Mouse (Mus musculus) forebrain, embryonic 16.5 days (tissue): ENCODE results near the gene Pde1a. TPM values are rescaled to one million over a fixed set of nuclear protein-coding genes. Genes with fewer than 3 reads are reported as not detected.

Experiments
- ATAC-seq: fragments of 200-750 bp; cut with Nextera tagmentation; 2 replicates; pipeline ENCODE4 v1.8.0; 2017; ENCODE audit warnings: mild to moderate bottlenecking, moderate library complexity
- H3K27ac ChIP-seq: fragments of 300-500 bp; sonication (generic); 2 replicates; pipeline ENCODE4 v1.5.1; 2014; ENCODE audit warnings: low read length, control low read depth
- H3K27me3 ChIP-seq: fragments of 300-500 bp; sonication (generic); replicated peaks from 2 replicates; pipeline ENCODE4 v1.6.1; 2014; ENCODE audit warnings: low read length; ENCODE audit not compliant: control insufficient read depth, insufficient read depth
- H3K36me3 ChIP-seq: fragments of 300-500 bp; sonication (generic); 2 replicates; pipeline ENCODE4 v1.6.1; 2014; ENCODE audit not compliant: control insufficient read depth, insufficient read depth
- H3K4me1 ChIP-seq: fragments of 300-500 bp; sonication (generic); replicated peaks from 2 replicates; pipeline ENCODE4 v1.6.1; 2014; ENCODE audit warnings: low read length; ENCODE audit not compliant: control insufficient read depth, insufficient read depth
- H3K4me2 ChIP-seq: fragments of 300-500 bp; sonication (generic); 2 replicates; pipeline ENCODE4 v1.6.1; 2014; ENCODE audit warnings: mild to moderate bottlenecking, low read length, control low read depth
- H3K4me3 ChIP-seq: fragments of 300-500 bp; sonication (generic); replicated peaks from 2 replicates; pipeline ENCODE4 v1.5.1; 2014; ENCODE audit warnings: mild to moderate bottlenecking, low read length, control low read depth
- H3K9ac ChIP-seq: fragments of 300-500 bp; sonication (generic); replicated peaks from 2 replicates; pipeline ENCODE4 v1.6.1; 2014; ENCODE audit warnings: low read depth, low read length, control low read depth
- H3K9me3 ChIP-seq: fragments of 300-500 bp; sonication (generic); 2 replicates; pipeline ENCODE4 v1.6.1; 2016; ENCODE audit warnings: low read length; ENCODE audit not compliant: control insufficient read depth
- WGBS: fragments of 180-500 bp; shearing (Covaris S2); extraction: QIAGEN DNeasy Blood & Tissue Kit; methylation state at CpG from one replicate; pipeline ENCODE4 v1.1.7; 2014; 5-methylcytosine and 5-hydroxymethylcytosine counted together
- polyA plus RNA-seq: library from polyadenylated mRNA; unstranded; fragments of >200 nt; fragmentation: Nextera tagmentation; extraction: Ambion mirVana; gene quantifications from 2 replicates; pipeline ENCODE4 v1.2.1, GENCODE M21; 2015

Gene Pde1a
- polyA plus RNA-seq, 1 experiment from 2014 or later: 20.3 TPM

GRCm38 (mm10) chr2:80132677-80133076 is 3.4 kb upstream of the Pde1a start:
- H3K27ac ChIP-seq: no peak overlapping the region
- ATAC-seq: no peak
- no peak overlapping the region for H3K4me2 ChIP-seq
- no peak overlapping the region for H3K4me3 ChIP-seq
- peaks cover 12% of the 10 kb centered on the region for H3K4me1 ChIP-seq
- no peak overlapping the region for H3K9ac ChIP-seq
- H3K36me3 ChIP-seq: no peaks in the 10 kb centered on the region
- H3K9me3 ChIP-seq: no peaks in the 10 kb centered on the region
- H3K27me3 ChIP-seq: no peaks in the 10 kb centered on the region
- WGBS: 87% methylated on average over 3 of the region's 3 CpGs

- 2% methylated on average over 4 of the region's 4 CpGs for WGBS
- Histone ChIP-seq H3K9me3 (no peaks in the 10 kb centered on the region), H3K9ac (no peak overlapping the region), H3K4me1 (peaks cover 19% of the 10 kb centered on the region), H3K27me3 (no peaks in the 10 kb centered on the region), H3K4me3 (peak overlapping the region; percentile 24), H3K4me2 (peak overlapping the region; percentile 39), H3K36me3 (no peaks in the 10 kb centered on the region), H3K27ac (no peak overlapping the region)
- no peak for ATAC-seq
Observed at GRCm38 (mm10) chr2:80126663-80127062, 2.6 kb downstream of the Pde1a start.

GRCm38 (mm10) chr2:80086891-80087290 is 42.4 kb downstream of the Pde1a start:
- 77% methylated on average over 2 of the region's 2 CpGs for WGBS
- H3K27me3 ChIP-seq: no peaks in the 10 kb centered on the region
- no peak overlapping the region for H3K4me2 ChIP-seq
- H3K4me3 ChIP-seq: no peak overlapping the region
- H3K27ac ChIP-seq: no peak overlapping the region
- H3K9me3 ChIP-seq: no peaks in the 10 kb centered on the region
- no peaks in the 10 kb centered on the region for H3K4me1 ChIP-seq
- H3K36me3 ChIP-seq: no peaks in the 10 kb centered on the region
- ATAC-seq: no peak
- H3K9ac ChIP-seq: no peak overlapping the region

GRCm38 (mm10) chr2:80080090-80080821 is 49.0 kb downstream of the Pde1a start:
- no peak overlapping the region for H3K4me3 ChIP-seq
- H3K27me3 ChIP-seq: no peaks in the 10 kb centered on the region
- no peak overlapping the region for H3K27ac ChIP-seq
- ATAC-seq: no peak
- no peak overlapping the region for H3K9ac ChIP-seq
- H3K4me2 ChIP-seq: no peak overlapping the region
- H3K4me1 ChIP-seq: peaks cover 2% of the 10 kb centered on the region; the same call in 1 of the 2 replicates
- H3K36me3 ChIP-seq: no peaks in the 10 kb centered on the region
- 85% methylated on average over 9 of the region's 9 CpGs for WGBS
- H3K9me3 ChIP-seq: no peaks in the 10 kb centered on the region

GRCm38 (mm10) chr2:80079618-80080017 is 49.6 kb downstream of the Pde1a start:
- Histone ChIP-seq H3K9me3 (no peaks in the 10 kb centered on the region), H3K27me3 (no peaks in the 10 kb centered on the region), H3K9ac (no peak overlapping the region), H3K4me1 (peaks cover 2% of the 10 kb centered on the region; the same call in 1 of the 2 replicates), H3K27ac (no peak overlapping the region), H3K4me2 (no peak overlapping the region), H3K4me3 (no peak overlapping the region), H3K36me3 (no peaks in the 10 kb centered on the region)
- whole genome bisulfite sequencing: 90% methylated on average over 4 of the region's 4 CpGs
- ATAC-seq: no peak

GRCm38 (mm10) chr2:80076323-80076722 is 52.9 kb downstream of the Pde1a start:
- H3K9me3 ChIP-seq: no peaks in the 10 kb centered on the region
- no peak overlapping the region for H3K9ac ChIP-seq
- H3K36me3 ChIP-seq: no peaks in the 10 kb centered on the region
- ATAC-seq: peak; percentile 59
- H3K4me1 ChIP-seq: peaks cover 6% of the 10 kb centered on the region
- 68% methylated on average over 4 of the region's 4 CpGs for WGBS
- H3K4me2 ChIP-seq: no peak overlapping the region
- H3K27ac ChIP-seq: no peak overlapping the region
- H3K4me3 ChIP-seq: no peak overlapping the region
- no peaks in the 10 kb centered on the region for H3K27me3 ChIP-seq

- no peak for ATAC-seq
Observed at GRCm38 (mm10) chr2:80074531-80074930, 54.7 kb downstream of the Pde1a start.

GRCm38 (mm10) chr2:80074046-80074445 is 55.2 kb downstream of the Pde1a start:
- Histone ChIP-seq H3K9ac (no peak overlapping the region), H3K27me3 (no peaks in the 10 kb centered on the region), H3K27ac (no peak overlapping the region), H3K4me1 (peaks cover 6% of the 10 kb centered on the region), H3K4me2 (no peak overlapping the region), H3K36me3 (no peaks in the 10 kb centered on the region), H3K9me3 (no peaks in the 10 kb centered on the region), H3K4me3 (no peak overlapping the region)
- ATAC-seq: no peak
- WGBS: 43% methylated on average over 5 of the region's 5 CpGs

More at GRCm38 (mm10) chr2:80074531-80074930, 54.7 kb downstream of the Pde1a start:
- H3K27ac ChIP-seq: no peak overlapping the region
- H3K4me1 ChIP-seq: peaks cover 6% of the 10 kb centered on the region
- no peak overlapping the region for H3K4me3 ChIP-seq
- no peaks in the 10 kb centered on the region for H3K36me3 ChIP-seq
- WGBS: 90% methylated on average over 2 of the region's 2 CpGs
- no peaks in the 10 kb centered on the region for H3K27me3 ChIP-seq
- no peaks in the 10 kb centered on the region for H3K9me3 ChIP-seq
- H3K4me2 ChIP-seq: no peak overlapping the region
- no peak overlapping the region for H3K9ac ChIP-seq

GRCm38 (mm10) chr2:80073426-80073825 is 55.8 kb downstream of the Pde1a start:
- no peak overlapping the region for H3K27ac ChIP-seq
- no peak overlapping the region for H3K4me2 ChIP-seq
- 56% methylated on average over 2 of the region's 2 CpGs for WGBS
- H3K4me1 ChIP-seq: peaks cover 6% of the 10 kb centered on the region
- ATAC-seq: peak; percentile 54; the same call in 1 of the 2 replicates
- H3K27me3 ChIP-seq: no peaks in the 10 kb centered on the region
- H3K9me3 ChIP-seq: no peaks in the 10 kb centered on the region
- no peak overlapping the region for H3K9ac ChIP-seq
- no peaks in the 10 kb centered on the region for H3K36me3 ChIP-seq
- no peak overlapping the region for H3K4me3 ChIP-seq
